Mouse (Mus musculus): ENCODE measurements at regions not wholly inside any gene's neighbourhood (a gene's known extent, or its start where the extent isn't known, plus 50 kb on each side); places are given as distances from the start of the nearest gene placed in this dataset.

DNA sequence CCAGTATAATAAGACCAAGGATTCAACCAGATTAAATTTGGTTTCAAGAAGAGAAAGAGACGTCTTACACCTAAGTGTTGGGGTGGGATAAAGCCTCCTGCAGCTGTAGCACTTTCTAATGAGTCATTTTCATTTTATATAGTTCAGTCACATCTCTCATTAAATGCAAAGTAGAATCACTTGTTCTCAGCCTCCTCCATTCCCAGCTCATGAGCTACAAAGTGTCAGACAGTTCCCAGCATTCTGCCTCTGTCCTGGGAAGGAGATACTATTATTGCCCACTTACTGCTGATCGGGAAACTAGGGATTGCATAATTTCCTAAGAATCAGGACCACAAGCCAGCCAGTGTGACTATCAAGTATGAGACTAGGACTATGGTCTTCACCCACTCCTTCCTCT lies 158.9 kb downstream of the Tph2 start:
- DNase-seq (ENCODE audit: low spot score in 2 of 2): peak in 1 of 2 experiments; percentile 39
- intact Hi-C loops (cut with DNase I): no loop called here

GRCm38 (mm10) chr10:115019443-115019842 lies 165.4 kb downstream of the Tph2 start:
- intact Hi-C loops (cut with DNase I): no loop called here

DNA sequence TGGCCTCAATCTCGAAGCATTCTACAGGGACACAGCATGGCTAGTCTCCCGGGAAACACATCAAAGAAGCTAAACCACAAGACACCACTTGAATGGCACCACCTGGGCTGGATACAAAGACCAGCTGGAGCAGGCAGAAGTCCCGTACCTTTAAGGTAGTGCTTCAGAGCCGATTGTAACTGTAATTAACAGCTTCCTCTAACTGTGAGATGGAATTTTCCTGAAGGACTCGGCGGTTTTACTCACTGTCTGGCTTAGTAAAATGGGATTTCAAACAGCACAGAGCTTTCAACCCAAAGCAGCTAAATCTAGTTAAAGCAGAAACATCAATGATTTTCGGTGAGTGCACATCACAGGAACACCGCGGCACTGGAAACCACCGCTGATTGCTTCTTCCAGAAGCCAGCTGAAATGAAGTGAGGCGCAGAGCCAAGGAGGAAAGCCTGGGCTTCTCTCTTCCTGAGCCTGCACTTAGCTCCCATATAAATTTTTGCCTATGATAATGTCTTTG lies 171.3 kb downstream of the Tph2 start:
- DNase-seq (ENCODE audit: low spot score in 2 of 2): peak; percentile 22 to 47
- intact Hi-C loops (cut with DNase I): no loop called here

More at GRCm38 (mm10) chr10:115019443-115019842, 165.4 kb downstream of the Tph2 start:
- DNase-seq (ENCODE audit: low spot score in 2 of 2): peak; percentile 8 to 19

DNA sequence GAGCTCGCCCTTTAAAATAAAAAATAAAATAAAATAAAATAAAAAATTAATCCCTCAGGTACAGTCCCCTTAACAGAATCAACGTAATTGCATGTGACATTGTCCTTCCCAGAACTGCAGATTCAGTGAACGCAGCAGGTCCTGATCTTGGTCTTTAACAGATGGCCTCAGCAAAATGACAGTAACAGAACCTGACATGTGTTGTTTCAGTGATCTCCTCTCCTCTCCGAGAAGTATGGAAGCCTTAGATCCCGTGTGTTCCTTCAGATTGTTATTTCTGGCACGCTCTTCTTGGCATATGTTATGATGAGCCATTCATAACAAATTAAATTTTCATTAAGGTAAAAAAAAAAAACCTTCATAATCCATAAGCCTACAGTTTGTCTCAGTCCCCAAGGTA lies 171.9 kb downstream of the Tph2 start:
- intact Hi-C loops (cut with DNase I): no loop called here
- no peak for DNase-seq (ENCODE audit: low spot score in 2 of 2)

DNA sequence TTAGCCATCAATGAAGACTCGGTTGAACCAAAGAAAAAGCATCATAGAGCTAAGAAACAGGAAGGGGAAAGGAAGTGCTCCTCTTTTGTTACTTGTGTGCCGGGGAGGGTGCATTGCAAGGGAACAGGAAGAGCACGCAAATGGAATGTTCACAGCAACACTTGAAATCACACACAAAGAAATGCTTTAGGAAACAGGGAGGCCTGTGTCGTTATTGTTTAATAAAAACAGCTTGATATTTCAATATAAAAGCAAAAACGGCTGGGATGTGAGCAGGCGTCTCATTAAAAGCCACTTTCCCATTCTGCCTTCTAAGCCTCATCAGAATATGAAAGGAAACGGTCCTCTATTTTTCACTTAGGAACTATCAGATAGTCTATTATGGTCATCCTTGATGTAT lies 172.5 kb downstream of the Tph2 start:
- no peak for DNase-seq (ENCODE audit: low spot score in 2 of 2)
- intact Hi-C loops (cut with DNase I): no loop called here

- no peak for DNase-seq (ENCODE audit: low spot score in 2 of 2)
- intact Hi-C loops (cut with DNase I): no loop called here
Measured at GRCm38 (mm10) chr10:115011911-115012310, 172.9 kb downstream of the Tph2 start.

DNA sequence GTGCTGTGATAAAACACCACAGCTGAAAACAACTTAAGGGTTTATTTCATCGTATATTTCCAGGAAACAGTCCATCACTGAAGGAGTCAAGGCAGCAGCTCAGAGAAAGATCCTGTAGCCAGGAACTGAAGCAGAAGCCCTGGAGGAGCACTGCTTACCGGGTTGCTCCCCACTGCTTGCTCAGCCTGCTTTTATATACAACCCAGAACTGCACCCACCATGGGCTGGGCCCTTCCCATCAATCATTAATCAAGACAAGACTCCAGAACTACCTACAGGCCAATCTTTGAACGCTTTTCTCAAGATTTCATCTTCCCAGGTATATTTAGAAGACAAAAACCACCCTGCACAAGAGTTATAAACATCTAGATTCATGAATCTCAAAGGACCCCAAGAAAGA lies 188.4 kb downstream of the Tph2 start:
- no peak for DNase-seq (ENCODE audit: low spot score in 2 of 2)

GRCm38 (mm10) chr10:114995211-114995908 lies 189.5 kb downstream of the Tph2 start:
- intact Hi-C loops (cut with DNase I): no loop called here
- DNase-seq (ENCODE audit: low spot score in 2 of 2): no peak

More for the DNA sequence above, 188.4 kb downstream of the Tph2 start:
- intact Hi-C loops (cut with DNase I): no loop called here

DNA sequence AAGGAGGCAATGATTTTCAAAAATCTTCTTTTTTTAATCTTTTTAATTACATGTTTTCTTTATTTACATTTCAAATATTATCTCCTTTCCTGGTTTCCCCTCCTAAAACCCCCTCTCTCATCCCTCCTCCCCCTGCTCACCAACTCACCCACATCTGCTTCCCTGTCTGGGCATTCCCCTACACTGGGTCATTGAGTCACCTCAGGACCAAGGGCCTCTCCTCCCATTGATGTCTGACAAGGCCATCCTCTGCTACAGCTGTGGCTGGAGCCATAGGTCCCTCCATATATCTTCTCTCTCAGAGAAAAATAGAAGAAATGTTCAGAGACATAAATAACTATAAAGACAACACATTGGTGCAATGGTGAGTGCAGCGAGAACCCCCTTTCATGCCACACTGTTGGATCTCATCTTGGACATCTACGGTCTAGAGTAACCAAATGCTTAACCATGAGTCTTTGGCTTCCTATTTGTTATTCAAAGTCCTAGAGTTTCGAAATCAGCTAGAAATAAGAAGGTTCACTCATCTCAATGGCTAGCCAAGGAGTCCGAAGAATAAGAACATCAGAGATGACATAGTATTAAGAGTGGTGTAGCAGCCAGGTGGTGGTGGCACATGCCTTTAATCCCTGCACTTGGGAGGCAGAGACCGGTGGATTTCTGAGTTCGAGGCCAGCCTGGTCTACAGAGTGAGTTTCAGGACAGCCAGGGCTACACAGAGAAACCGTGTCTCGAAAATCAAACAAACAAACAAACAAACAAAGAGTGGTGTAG lies 186.5 kb upstream of the Trhde start:
- intact Hi-C loops (cut with DNase I): no loop called here
- no peak for DNase-seq (ENCODE audit: low spot score in 2 of 2)

GRCm38 (mm10) chr10:114972364-114972763 lies 170.3 kb upstream of the Trhde start:
- peak in 1 of 2 experiments; percentile 65 for DNase-seq (ENCODE audit: low spot score in 2 of 2)
- intact Hi-C loops (cut with DNase I): no loop called here

- intact Hi-C loops (cut with DNase I): no loop called here
- DNase-seq (ENCODE audit: low spot score in 2 of 2): no peak
Measured at GRCm38 (mm10) chr10:114963656-114964055, 161.5 kb upstream of the Trhde start.

GRCm38 (mm10) chr10:114957909-114958308 lies 155.8 kb upstream of the Trhde start:
- intact Hi-C loops (cut with DNase I): loop anchor here (5.0 kb wide), 1 partner anchor 86 kb away; no protein-coding TSS in a partner anchor
- no peak for DNase-seq (ENCODE audit: low spot score in 2 of 2)

- peak in 1 of 2 experiments; percentile 63 for DNase-seq (ENCODE audit: low spot score in 2 of 2)
- intact Hi-C loops (cut with DNase I): loop anchor here (5.0 kb wide), 1 partner anchor 84 kb away; no protein-coding TSS in a partner anchor
Measured at GRCm38 (mm10) chr10:114956257-114956656, 154.2 kb upstream of the Trhde start.

GRCm38 (mm10) chr10:114955608-114956007 lies 153.5 kb upstream of the Trhde start:
- DNase-seq (ENCODE audit: low spot score in 2 of 2): peak in 1 of 2 experiments; percentile 58
- intact Hi-C loops (cut with DNase I): loop anchor here (5.0 kb wide), 1 partner anchor 83 kb away; no protein-coding TSS in a partner anchor

DNA sequence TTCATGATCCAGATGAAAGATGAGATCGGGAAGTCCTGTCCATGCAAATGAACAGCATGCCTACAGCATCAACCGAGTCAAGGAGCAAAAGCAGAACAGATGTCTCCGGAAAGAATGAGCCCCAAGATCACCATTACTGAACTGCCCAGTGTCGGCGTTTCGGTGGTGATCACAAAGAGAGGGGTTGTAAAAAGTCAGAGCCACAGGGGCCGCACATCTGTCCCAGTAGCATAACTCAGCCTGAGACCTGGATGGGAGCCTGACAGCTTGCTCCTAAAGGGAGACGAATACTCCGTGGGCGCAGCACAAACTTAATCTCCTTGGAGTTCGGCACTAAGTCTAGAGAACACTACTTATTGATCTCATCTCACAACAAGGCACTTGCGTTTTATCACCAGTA lies 151.3 kb upstream of the Trhde start:
- no peak for DNase-seq (ENCODE audit: low spot score in 2 of 2)
- intact Hi-C loops (cut with DNase I): no loop called here

DNA sequence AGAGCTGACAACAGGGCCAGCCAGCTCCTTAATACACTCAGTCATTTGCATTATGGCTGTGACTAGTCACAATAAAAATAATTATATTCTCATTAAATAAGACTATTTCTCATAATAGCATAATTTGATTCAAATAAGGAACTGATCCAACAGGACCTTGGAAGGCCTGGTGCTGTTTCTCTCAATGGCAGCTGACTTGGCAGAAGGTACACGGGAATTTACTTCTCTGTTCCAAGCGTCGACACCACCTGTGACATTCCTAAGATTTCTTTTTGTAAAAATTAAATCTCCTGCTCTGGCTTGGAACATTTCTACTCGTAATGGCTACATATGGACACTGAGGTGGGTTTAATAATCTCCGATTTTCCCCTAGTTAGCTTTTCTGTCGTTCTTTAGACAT lies 147.1 kb upstream of the Trhde start:
- intact Hi-C loops (cut with DNase I): no loop called here
- DNase-seq (ENCODE audit: low spot score in 2 of 2): no peak

DNA sequence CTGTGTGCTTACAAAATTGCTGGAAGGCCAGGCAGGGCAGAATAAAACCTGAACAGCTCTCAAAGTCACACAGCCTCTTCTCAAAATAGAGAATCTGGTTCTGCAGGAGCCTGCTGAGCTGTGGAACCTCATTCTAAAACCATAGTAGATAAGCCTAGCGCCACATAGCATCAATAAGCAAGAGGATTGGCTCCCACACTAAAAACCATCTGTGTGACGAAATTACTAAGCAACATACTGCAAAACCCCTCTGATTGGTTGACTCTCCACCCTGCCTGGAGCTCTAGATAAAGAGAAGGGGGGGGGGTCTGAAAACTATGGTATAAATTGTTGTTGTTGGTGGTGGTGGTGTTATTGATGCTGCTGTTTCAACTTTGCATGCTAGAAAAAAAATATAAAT lies 122.6 kb upstream of the Trhde start:
- intact Hi-C loops (cut with DNase I): no loop called here
- no peak for DNase-seq (ENCODE audit: low spot score in 2 of 2)

- no peak for DNase-seq (ENCODE audit: low spot score in 2 of 2)
- intact Hi-C loops (cut with DNase I): no loop called here
Measured at GRCm38 (mm10) chr10:114913971-114914370, 111.9 kb upstream of the Trhde start.

DNA sequence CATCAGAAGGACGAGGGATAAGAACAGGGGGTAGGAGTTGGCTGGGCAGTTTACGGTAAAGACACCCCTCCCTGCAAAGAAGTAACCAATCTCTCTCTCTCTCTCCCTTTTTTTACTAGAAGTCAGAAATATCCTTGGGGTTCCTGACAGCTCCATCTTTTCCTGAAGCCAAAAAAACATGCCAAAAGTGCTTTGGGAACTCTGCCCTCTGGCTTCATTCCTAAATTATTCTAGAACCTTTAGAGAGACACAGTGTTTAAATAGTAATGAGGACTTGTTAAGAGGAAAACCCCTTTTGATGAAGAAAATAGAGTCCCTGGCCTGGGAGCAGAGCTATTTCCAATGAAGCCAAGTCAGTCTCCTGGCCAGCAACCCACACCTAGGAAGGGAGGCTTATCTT lies 89.8 kb upstream of the Trhde start:
- intact Hi-C loops (cut with DNase I): no loop called here
- DNase-seq (ENCODE audit: low spot score in 2 of 2): no peak

DNA sequence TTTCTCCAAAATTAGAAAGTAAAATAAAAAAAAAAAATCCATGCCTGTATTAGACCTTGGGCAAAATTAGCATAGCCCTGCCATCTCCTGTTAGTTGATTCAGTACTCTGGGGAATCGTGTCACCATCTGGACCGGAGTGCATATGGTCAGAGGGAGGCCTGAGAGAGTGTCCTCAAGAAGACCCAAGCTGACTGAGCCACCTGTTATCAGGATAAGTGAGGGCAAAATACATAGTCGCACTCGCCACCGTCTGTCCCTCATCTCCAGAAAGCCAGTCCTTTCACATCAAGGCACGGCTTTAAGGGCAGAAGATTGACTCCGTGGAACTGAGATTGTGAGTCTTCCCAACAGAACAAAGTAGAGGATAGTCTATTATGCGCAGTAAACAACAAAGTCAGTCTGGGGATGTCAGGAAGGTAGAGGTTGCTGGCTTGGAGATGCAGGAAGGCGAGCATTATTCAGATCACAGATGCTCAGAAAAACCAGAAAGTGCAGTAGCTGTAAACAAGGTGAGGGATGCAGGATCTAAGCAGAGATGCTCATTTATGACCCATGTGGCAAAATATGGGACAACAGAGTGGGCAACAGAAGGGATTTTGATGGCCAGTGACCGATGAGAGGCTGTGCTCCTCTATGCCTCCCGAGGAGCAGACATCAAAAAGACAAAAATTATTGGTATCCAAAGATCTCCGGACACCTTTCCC lies 88.8 kb upstream of the Trhde start:
- intact Hi-C loops (cut with DNase I): no loop called here
- no peak for DNase-seq (ENCODE audit: low spot score in 2 of 2)
